Mouse (Mus musculus) ES-E14 (cell line): ENCODE data around the gene Ccnd3. TPM values are rescaled to one million over a fixed set of nuclear protein-coding genes. Genes with fewer than 3 reads are reported as not detected.

Source experiments
- DNase-seq: peaks from one replicate; pipeline ENCODE4 v3.0.0-alpha.2; 2013; ENCODE audit warnings: low read depth, low spot score
- H3K27ac ChIP-seq: 2 replicates; pipeline ENCODE4 v1.5.1; 2012; ENCODE audit warnings: low read depth, mild to moderate bottlenecking, low read length, moderate library complexity, mixed read lengths; ENCODE audit not compliant: poor library complexity, insufficient read depth, severe bottlenecking
- H3K36me3 ChIP-seq: 2 replicates; pipeline ENCODE4 v1.6.1; 2012; ENCODE audit warnings: mild to moderate bottlenecking, low read length, moderate library complexity, mixed read lengths; ENCODE audit not compliant: control insufficient read depth, poor library complexity, insufficient read depth, severe bottlenecking
- H3K4me1 ChIP-seq, 2 experiments: fragments of 150-350 bp in 1 of 2; sonication (generic) in 1 of 2; 2 replicates each; pipeline ENCODE4 v1.6.1; 2012; ENCODE audit warnings: low read length in 2 of 2, mild to moderate bottlenecking in 1 of 2, mixed read lengths in 1 of 2; ENCODE audit not compliant: control insufficient read depth in 2 of 2, insufficient read depth in 2 of 2, poor library complexity in 1 of 2
- H3K4me3 ChIP-seq, 2 experiments: fragments of 150-350 bp in 1 of 2; sonication (generic) in 1 of 2; 2 replicates each; pipeline ENCODE4 v1.5.1; 2012; ENCODE audit warnings: low read length in 2 of 2, low read depth in 1 of 2, mild to moderate bottlenecking in 1 of 2, mixed read lengths in 1 of 2; ENCODE audit not compliant: insufficient read depth in 1 of 2, poor library complexity in 1 of 2, severe bottlenecking in 1 of 2
- H3K9ac ChIP-seq: 2 replicates; pipeline ENCODE4 v1.6.1; 2012; ENCODE audit warnings: low read depth, mild to moderate bottlenecking, low read length, mixed read lengths; ENCODE audit not compliant: poor library complexity, insufficient read depth, severe bottlenecking
- H3K9me3 ChIP-seq: fragments of 150-350 bp; sonication (generic); 2 replicates; pipeline ENCODE4 v1.6.1; 2012; ENCODE audit warnings: low read depth, mild to moderate bottlenecking, low read length; ENCODE audit not compliant: control insufficient read depth, insufficient read depth
- CHD2 ChIP-seq: IDR thresholded peaks from 2 replicates; pipeline ENCODE4 v1.6.1; 2014; ENCODE audit warnings: mild to moderate bottlenecking, low read depth, low read length, inconsistent platforms
- HCFC1 ChIP-seq: IDR thresholded peaks from 2 replicates; pipeline ENCODE4 v1.6.1; 2012; ENCODE audit warnings: low read length, inconsistent platforms, borderline replicate concordance; ENCODE audit not compliant: insufficient read depth
- MAFK ChIP-seq: IDR thresholded peaks from 2 replicates; pipeline ENCODE4 v1.6.1; 2014; ENCODE audit warnings: mild to moderate bottlenecking, low read depth, low read length, inconsistent platforms; ENCODE audit not compliant: insufficient read depth
- ZC3H11A ChIP-seq: IDR thresholded peaks from 2 replicates; pipeline ENCODE4 v1.6.1; 2012; ENCODE audit warnings: low read depth, mild to moderate bottlenecking, inconsistent platforms, low read length, borderline replicate concordance
- ZNF384 ChIP-seq: IDR thresholded peaks from 2 replicates; pipeline ENCODE4 v1.6.1; 2012; ENCODE audit warnings: low read depth, low read length, inconsistent platforms
- in situ Hi-C, 2 experiments: fragments of 600-800 bp; cut with MboI; formaldehyde crosslinking; loops; one replicate each; pipeline ENCODE4 v1.15.1; 2025; ENCODE audit warnings: low sequenced_read_pairs in 2 of 2, inconsistent platforms in 1 of 2; ENCODE audit not compliant: unreplicated experiment in 2 of 2
- total RNA-seq: library from RNA; depleted of rRNA; stranded (reverse); fragments of 300-350 nt; gene quantifications from 2 replicates; pipeline ENCODE4 v1.2.3, GENCODE M21; 2012

Ccnd3 gene
- total RNA-seq, 1 experiment: 131 TPM

DNA sequence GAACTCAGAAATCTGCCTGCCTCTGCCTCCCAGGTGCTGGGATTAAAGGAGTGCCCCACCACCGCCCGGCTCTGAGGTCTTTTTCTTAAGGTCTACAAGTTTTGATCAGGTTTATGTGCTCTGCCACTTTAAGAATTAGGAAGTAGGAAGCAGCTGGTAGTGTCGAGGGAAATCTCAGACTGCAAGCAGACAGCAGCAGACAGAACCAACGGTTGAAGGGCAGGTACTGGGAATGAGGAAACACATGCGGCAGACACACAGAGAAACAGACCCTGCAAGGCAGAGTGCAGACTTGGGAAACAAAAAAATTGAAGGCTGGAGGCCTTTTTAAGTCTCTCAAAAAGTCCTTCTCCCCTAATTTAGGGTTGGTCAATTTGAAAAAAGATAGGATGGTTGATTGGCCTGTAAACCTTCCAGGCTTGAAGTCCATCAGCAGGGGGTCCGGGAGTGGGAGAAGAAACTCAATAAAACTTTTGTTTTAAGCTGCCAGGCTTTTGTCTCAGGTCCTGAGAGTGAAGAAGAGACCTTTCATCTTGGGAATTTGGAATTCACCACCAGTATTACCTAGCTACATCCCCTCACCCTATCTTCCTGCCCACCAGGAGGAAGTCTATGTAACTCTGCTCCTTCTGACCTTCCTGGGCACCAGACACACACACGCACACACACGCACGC is 4.3 kb downstream of the Ccnd3 start:
- peak overlapping the region in 1 of 2 experiments; percentile 22; a peak in 2 of 4 replicates for H3K4me3 ChIP-seq
- TF ChIP-seq ZC3H11A (no peak), HCFC1 (no peak), MAFK (no peak), CHD2 (no peak), ZNF384 (no peak)
- H3K4me1 ChIP-seq: peaks cover 17 to 34% of the 10 kb centered on the region in 2 experiments
- peak overlapping the region; percentile 53; the same call in 1 of the 2 replicates for H3K9ac ChIP-seq
- in situ Hi-C loops: no loop called here
- H3K36me3 ChIP-seq: no peaks in the 10 kb centered on the region
- no peak for DNase-seq
- H3K27ac ChIP-seq: peak overlapping the region; percentile 78
- H3K9me3 ChIP-seq: no peaks in the 10 kb centered on the region

DNA sequence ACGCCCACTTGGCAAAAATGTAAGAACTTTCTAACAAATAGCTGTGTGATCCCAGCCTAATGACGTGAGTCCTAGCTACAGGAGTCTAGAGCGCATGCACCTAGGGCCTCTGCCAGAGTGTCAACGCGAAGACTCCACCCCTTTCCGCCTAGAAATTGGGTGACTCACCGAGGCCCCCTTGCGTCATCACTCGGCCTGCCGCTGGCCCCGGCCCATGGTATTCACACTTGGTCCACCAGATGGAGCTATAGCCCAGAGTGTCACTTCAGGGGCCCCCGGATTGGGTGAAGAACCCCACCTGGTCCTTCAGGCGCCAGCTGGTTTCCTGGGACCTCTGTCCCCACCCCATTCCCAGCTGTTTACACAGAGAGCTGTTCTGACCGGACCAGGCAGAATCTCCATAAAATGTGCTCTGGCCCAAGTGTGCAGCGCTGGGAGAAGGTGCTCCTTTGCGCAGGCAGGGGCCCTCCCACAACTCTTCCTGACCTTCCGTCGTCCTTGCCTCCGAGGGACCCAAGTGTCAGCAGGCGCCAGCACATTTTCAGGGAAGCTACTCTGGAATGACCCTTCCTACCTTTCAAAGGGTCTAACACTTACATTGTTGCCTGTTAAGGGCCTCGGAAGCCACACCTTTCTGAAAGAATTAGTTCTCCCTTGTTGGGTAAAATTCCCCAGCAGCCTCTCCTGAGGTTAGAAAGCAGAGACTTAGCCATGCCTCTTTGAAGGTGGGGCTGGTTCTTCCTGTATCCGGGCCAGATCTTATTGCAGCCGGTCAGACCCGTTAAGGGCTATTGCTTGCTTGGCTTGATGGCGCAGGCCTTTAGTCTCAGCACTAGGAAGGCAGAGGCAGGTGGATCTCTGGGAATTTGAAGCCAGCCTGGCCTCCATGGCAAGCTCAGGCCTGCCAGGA is 6.5 kb downstream of the Ccnd3 start:
- in situ Hi-C loops: no loop called here
- TF ChIP-seq ZC3H11A (peak; percentile 73; the same call in 1 of the 2 replicates), CHD2 (0 out of 2 replicates have a peak, but pooled peaks have one; percentile 14), ZNF384 (no peak)
- H3K36me3 ChIP-seq: no peaks in the 10 kb centered on the region
- peak overlapping the region; percentile 75 for H3K9ac ChIP-seq
- H3K27ac ChIP-seq: peak overlapping the region; percentile 98
- H3K4me1 ChIP-seq: peaks cover 15 to 31% of the 10 kb centered on the region in 2 experiments
- H3K9me3 ChIP-seq: no peaks in the 10 kb centered on the region
- H3K4me3 ChIP-seq: peak overlapping the region; percentile 33 to 56
- peak; percentile 98 for DNase-seq

DNA sequence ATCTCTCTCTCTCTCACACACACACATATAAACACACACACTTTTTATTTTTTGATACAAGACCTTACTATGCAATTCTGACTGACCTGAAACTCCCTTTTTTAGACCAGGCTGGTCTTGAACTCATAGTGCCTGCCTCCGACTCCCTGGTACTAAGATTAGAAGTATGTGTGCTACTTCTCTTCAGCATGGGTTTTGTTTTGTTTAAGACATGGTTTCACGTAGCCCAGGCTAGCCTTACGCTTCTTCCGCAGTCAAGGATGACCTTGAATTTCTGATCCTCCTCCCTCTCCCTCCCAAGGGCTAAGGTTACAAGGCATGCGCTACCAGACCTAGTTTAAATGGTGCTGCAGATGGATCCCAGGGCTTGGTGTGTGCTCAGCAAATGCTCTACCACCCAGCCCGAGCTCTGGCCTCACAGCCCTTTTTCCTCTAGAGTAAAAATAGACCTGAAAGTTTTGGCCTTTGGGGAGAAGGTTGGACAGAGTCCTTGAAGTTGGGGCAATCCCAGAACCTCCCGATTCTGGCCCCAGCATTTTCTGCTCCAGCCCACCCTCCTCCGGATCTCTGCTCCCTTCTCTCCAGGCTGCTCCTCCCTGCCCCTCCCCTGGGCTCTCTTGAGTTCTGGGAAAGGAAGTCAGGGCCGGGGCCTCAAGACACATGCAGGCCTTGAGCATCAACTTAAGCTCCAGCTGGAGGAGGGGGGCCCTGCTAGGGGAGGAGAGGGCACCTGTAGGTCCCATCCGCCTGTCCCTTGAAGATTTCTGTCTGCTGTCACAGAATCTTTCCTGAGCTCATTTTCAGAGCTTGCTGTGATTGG is 8.3 kb downstream of the Ccnd3 start:
- in situ Hi-C loops: no loop called here
- Histone ChIP-seq H3K27ac (peak overlapping the region; percentile 98), H3K36me3 (no peaks in the 10 kb centered on the region), H3K9ac (peak overlapping the region; percentile 75; the same call in 1 of the 2 replicates), H3K4me3 (peak overlapping the region in 1 of 2 experiments; percentile 11; a peak in 1 of 4 replicates), H3K4me1 (peaks cover 15 to 26% of the 10 kb centered on the region in 2 experiments), H3K9me3 (no peaks in the 10 kb centered on the region)
- TF ChIP-seq ZNF384: no peak
- no peak for TF ChIP-seq MAFK
- no peak for TF ChIP-seq CHD2
- no peak for TF ChIP-seq ZC3H11A
- TF ChIP-seq HCFC1: no peak
- no peak for DNase-seq

DNA sequence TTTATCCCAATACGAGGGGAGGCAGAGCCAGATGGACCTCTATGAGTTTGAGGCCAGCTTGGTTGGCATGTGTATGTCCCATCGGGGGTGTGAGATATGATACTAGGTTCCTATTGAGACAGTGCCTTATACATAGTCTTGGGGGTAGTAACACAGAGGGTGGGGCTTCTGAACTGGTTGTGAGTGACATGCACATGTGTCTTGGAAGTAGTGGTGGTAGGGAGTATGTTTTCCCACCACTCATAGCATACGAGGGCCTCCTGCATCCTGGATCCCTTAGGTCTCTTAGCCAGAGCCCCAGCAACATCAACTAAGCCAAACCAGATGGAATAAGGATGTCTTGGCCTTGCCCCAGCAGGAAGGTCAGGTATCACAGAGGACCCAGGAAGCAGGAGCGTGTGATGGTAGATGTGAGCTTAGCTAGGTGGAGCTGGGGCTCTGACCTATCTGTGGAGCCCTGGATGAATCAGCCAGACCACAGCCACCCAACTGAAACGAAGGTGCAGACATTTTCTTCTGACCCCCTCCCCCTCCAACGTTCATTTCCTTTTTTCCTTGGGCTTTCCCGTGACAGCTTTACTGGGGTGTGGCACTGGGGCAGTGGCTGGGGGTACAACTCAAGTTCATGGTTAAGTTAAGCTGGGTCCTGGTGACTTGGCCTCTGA is 10.5 kb downstream of the Ccnd3 start:
- H3K9me3 ChIP-seq: no peaks in the 10 kb centered on the region
- TF ChIP-seq CHD2: no peak
- TF ChIP-seq MAFK: no peak
- in situ Hi-C loops: no loop called here
- peaks cover 24 to 30% of the 10 kb centered on the region in 2 experiments for H3K4me1 ChIP-seq
- no peak for DNase-seq
- H3K27ac ChIP-seq: no peak overlapping the region
- no peak overlapping the region for H3K9ac ChIP-seq
- H3K36me3 ChIP-seq: no peaks in the 10 kb centered on the region
- no peak overlapping the region for H3K4me3 ChIP-seq
